Mouse (Mus musculus) left cerebral cortex, postnatal 4 days (tissue): ENCODE data around the gene Gm10718. TPM values are rescaled to one million over a fixed set of nuclear protein-coding genes. Genes with fewer than 3 reads are reported as not detected.
"Not testable (repeated sequence)": the region's sequence is repeated elsewhere in the genome, so short reads cannot be mapped to it uniquely, and the experiment has no call there.

Experiments used
- DNase-seq: peaks from one replicate; pipeline ENCODE4 v3.0.0-alpha.2; 2022
- intact Hi-C: fragments of 180-260 bp; cut with DNase I; formaldehyde crosslinking; loops from one replicate; pipeline ENCODE4 v1.15.1; 2025
- microRNA-seq: library from miRNA; unstranded; fragments of <30 nt; microRNA quantifications from one replicate; pipeline ENCODE4 v1.2.0, GENCODE M21; 2022
- total RNA-seq, 2 experiments: library from RNA; stranded (reverse); gene quantifications; 2 replicates each; pipeline ENCODE4 v1.2.3; 2021

The Gm10718 gene
- total RNA-seq, 2 experiments from 2014 or later: 3.1 to 3.3 TPM

GRCm38 (mm10) chr9:3023985-3024648 lies 770 bp downstream of the Gm10718 start:
- DNase-seq, intact Hi-C loops: not testable (repeated sequence)

GRCm38 (mm10) chr9:3024912-3025467 lies 1.6 kb downstream of the Gm10718 start, which contains the start of gene Gm10717:
TSS of gene Gm10717 (plus strand) at chr9:3025417.
- DNase-seq, intact Hi-C loops: not testable (repeated sequence)

GRCm38 (mm10) chr9:3025653-3026052 lies 2.3 kb downstream of the Gm10718 start:
- intact Hi-C loops: not testable (repeated sequence)

GRCm38 (mm10) chr9:3026136-3026535 lies 2.8 kb downstream of the Gm10718 start:
- DNase-seq, intact Hi-C loops: not testable (repeated sequence)

More at GRCm38 (mm10) chr9:3025653-3026052, 2.3 kb downstream of the Gm10718 start:
- DNase-seq: not testable (repeated sequence)

GRCm38 (mm10) chr9:3026741-3027140 lies 3.4 kb downstream of the Gm10718 start:
- intact Hi-C loops, DNase-seq: not testable (repeated sequence)

GRCm38 (mm10) chr9:3027200-3027599 lies 3.9 kb downstream of the Gm10718 start:
- DNase-seq, intact Hi-C loops: not testable (repeated sequence)

GRCm38 (mm10) chr9:3029276-3030000 lies 6.1 kb downstream of the Gm10718 start:
- intact Hi-C loops, DNase-seq: not testable (repeated sequence)

- DNase-seq, intact Hi-C loops: not testable (repeated sequence)
These were observed 7.5 kb downstream of the Gm10718 start for GRCm38 (mm10) chr9:3030677-3031318.

- DNase-seq, intact Hi-C loops: not testable (repeated sequence)
These were observed 11.0 kb downstream of the Gm10718 start, which contains the start of gene Gm17535 for GRCm38 (mm10) chr9:3034299-3034698. TSS of gene Gm17535 (plus strand) at chr9:3034599.

GRCm38 (mm10) chr9:3036577-3036976 lies 13.2 kb downstream of the Gm10718 start, which contains the start of gene Gm10715:
TSS of gene Gm10715 (plus strand) at chr9:3036877.
- DNase-seq, intact Hi-C loops: not testable (repeated sequence)

GRCm38 (mm10) chr9:3038161-3038560 lies 14.8 kb downstream of the Gm10718 start:
- intact Hi-C loops, DNase-seq: not testable (repeated sequence)

Small RNAs within 50 kb of the gene (microRNA-seq; reads per million reads assigned to microRNA genes)
- not detected for gene Mir101c

Other genes with a start within 250 kb of the Gm10718 start
- not detected for gene Gm10722, start 22.6 kb upstream of the Gm10718 start, total RNA-seq
- not detected for gene Gm11168, start 20.2 kb upstream of the Gm10718 start, total RNA-seq
- 1 to 10 TPM in 1 of 2 experiments, under 1 TPM in 1; 0.86 to 1.8 TPM for gene Gm10721, start 10.4 kb upstream of the Gm10718 start, total RNA-seq
- gene Gm10720, start 7.9 kb upstream of the Gm10718 start, total RNA-seq: not detected
- gene Gm10719, start 6.1 kb upstream of the Gm10718 start, total RNA-seq: 1 to 10 TPM; 1.8 to 3.5 TPM
- 1 to 10 TPM in 1 of 2 experiments, under 1 TPM in 1; 0.90 to 1.3 TPM for gene Gm10717, start 1.9 kb downstream of the Gm10718 start, total RNA-seq
- not detected for gene Gm17535, start 11.1 kb downstream of the Gm10718 start, total RNA-seq
- not detected for gene Gm10715, start 13.3 kb downstream of the Gm10718 start, total RNA-seq